Mouse (Mus musculus) CD4-positive, CD25-positive, alpha-beta regulatory T cell, adult 4 months (primary cell): ENCODE measurements around the gene Rbm46. TPM values are rescaled to one million over a fixed set of nuclear protein-coding genes. Genes with fewer than 3 reads are reported as not detected.

Source experiments
- polyA plus RNA-seq, 2 experiments: library from polyadenylated mRNA; unstranded; fragments of 100-300 nt; shearing (Covaris generic); gene quantifications; one replicate each; pipeline ENCODE4 v1.2.1; 2017

Gene Rbm46
- polyA plus RNA-seq, 2 experiments from 2014 or later: not detected

Other genes with a start within 250 kb of the Rbm46 start
- gene Lrat, start 27.5 kb upstream of the Rbm46 start, polyA plus RNA-seq: not detected
- gene Fgg, start 131.2 kb upstream of the Rbm46 start, polyA plus RNA-seq: not detected
- not detected for gene Fga, start 149.6 kb upstream of the Rbm46 start, polyA plus RNA-seq
- not detected for gene Fgb, start 173.4 kb upstream of the Rbm46 start, polyA plus RNA-seq
- 10 to 100 TPM; 61.2 to 64.4 TPM for gene Plrg1, start 179.0 kb upstream of the Rbm46 start, polyA plus RNA-seq